Mouse (Mus musculus): ENCODE measurements around the gene Ctdnep1. TPM values are rescaled to one million over a fixed set of nuclear protein-coding genes. Genes with fewer than 3 reads are reported as not detected.
A peak's percentile ranks its signal among the peaks of the same experiment; 100 is the strongest.

Ctdnep1 gene
- total RNA-seq (2014; fragmentation: Nextera tagmentation) (181 and 216 TPM in 2 replicates), total RNA-seq (2017) (9.8 and 38.6 TPM in 2 replicates)

- ATAC-seq (replicated peaks; ENCODE audit: low FRiP score, low TSS enrichment, poor library complexity, severe bottlenecking): no peak
These were observed at the start of gene Ctdnep1 for GRCm38 (mm10) chr11:69981141-69981762. Ctdnep1 (plus strand) TSS chr11:69981156.

DNA sequence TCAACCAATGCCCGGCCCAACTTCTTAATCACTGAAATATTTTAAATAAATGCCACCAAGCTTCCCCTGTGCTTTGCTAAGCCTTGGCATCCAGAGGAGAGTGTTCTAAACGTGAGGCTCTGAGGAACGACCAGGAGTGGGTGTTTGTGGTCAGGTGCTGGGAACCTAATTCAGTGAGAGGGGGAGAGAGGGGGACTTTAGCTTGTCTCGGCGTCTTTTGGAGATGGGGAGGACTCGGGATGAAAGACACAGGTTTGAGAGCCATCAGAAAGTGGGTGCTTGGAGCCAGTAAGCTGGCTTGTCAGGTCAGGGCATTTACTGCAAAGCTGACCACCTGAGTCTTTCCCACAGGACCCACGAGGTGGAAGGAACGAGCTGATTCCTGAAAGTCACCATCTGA, 49.2 kb upstream of the Ctdnep1 start:
- ATAC-seq (replicated peaks; ENCODE audit: low FRiP score, low TSS enrichment, poor library complexity, severe bottlenecking): no peak

- no peak for ATAC-seq (replicated peaks; ENCODE audit: low FRiP score, low TSS enrichment, poor library complexity, severe bottlenecking)
These were observed 48.7 kb upstream of the Ctdnep1 start for GRCm38 (mm10) chr11:69932254-69932653.

GRCm38 (mm10) chr11:69933066-69933465, 47.9 kb upstream of the Ctdnep1 start:
- no peak for ATAC-seq (replicated peaks; ENCODE audit: low FRiP score, low TSS enrichment, poor library complexity, severe bottlenecking)

GRCm38 (mm10) chr11:69934169-69934568, 46.8 kb upstream of the Ctdnep1 start:
- ATAC-seq (replicated peaks; ENCODE audit: low FRiP score, low TSS enrichment, poor library complexity, severe bottlenecking): peak; percentile 74

GRCm38 (mm10) chr11:69934681-69935080, 46.3 kb upstream of the Ctdnep1 start:
- no peak for ATAC-seq (replicated peaks; ENCODE audit: low FRiP score, low TSS enrichment, poor library complexity, severe bottlenecking)

- peak; percentile 49 for ATAC-seq (replicated peaks; ENCODE audit: low FRiP score, low TSS enrichment, poor library complexity, severe bottlenecking)
These were observed 45.6 kb upstream of the Ctdnep1 start, which contains the start of gene Ybx2 for GRCm38 (mm10) chr11:69935137-69935879. Ybx2 (plus strand) TSS chr11:69935796.

- no peak for ATAC-seq (replicated peaks; ENCODE audit: low FRiP score, low TSS enrichment, poor library complexity, severe bottlenecking)
These were observed 44.8 kb upstream of the Ctdnep1 start for GRCm38 (mm10) chr11:69936156-69936555.

- no peak for ATAC-seq (replicated peaks; ENCODE audit: low FRiP score, low TSS enrichment, poor library complexity, severe bottlenecking)
These were observed 44.1 kb upstream of the Ctdnep1 start for GRCm38 (mm10) chr11:69936714-69937347.

DNA sequence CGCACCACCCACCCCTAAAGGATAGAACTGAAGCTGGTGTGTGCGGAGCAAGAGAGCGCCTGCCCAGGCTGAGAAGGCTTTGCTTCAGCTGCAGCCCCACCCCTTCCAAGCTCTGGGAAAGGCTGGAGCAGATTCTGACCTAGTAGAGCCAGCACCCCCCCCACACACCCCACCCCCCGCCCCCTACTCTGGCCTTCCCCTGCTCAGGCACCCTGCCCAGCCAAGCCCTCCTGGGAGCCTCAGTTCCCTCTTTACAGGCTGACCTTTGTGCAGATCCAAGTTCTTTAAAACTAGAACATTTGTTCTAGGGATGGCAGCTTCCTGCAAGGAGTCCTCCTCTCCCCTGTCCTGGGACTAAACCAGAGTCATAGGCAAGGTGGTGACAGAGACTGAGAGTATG, 43.6 kb upstream of the Ctdnep1 start:
- no peak for ATAC-seq (replicated peaks; ENCODE audit: low FRiP score, low TSS enrichment, poor library complexity, severe bottlenecking)

GRCm38 (mm10) chr11:69937834-69938233, 43.1 kb upstream of the Ctdnep1 start:
- no peak for ATAC-seq (replicated peaks; ENCODE audit: low FRiP score, low TSS enrichment, poor library complexity, severe bottlenecking)

DNA sequence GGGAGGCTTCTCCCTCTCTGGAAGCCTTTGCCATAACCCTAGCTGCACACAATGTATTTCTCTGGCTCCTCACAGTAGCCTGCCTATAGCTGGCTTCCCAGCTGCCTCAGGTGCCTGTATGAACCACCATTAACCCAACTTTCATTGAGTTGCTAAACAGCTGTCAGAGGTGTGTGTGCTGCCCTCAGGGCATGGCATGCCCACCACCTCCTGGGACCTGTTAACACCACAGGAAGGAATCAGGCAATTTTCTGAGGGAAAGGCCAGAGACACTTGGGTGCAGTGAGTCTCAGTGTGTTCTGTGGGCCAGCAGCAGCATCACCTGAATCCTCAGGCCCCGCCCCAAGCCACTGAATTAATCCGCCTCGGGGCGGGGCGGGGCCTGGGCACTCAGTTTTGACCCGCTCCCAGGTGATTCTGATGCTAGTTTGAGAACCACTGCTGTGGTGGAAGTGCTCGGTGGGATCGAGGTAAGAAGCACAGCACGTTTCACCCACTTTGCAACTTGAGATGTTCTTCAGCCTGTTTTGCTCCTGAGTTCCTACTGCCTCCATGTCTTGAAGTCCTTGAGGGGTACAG, 42.5 kb upstream of the Ctdnep1 start:
- no peak for ATAC-seq (replicated peaks; ENCODE audit: low FRiP score, low TSS enrichment, poor library complexity, severe bottlenecking)

DNA sequence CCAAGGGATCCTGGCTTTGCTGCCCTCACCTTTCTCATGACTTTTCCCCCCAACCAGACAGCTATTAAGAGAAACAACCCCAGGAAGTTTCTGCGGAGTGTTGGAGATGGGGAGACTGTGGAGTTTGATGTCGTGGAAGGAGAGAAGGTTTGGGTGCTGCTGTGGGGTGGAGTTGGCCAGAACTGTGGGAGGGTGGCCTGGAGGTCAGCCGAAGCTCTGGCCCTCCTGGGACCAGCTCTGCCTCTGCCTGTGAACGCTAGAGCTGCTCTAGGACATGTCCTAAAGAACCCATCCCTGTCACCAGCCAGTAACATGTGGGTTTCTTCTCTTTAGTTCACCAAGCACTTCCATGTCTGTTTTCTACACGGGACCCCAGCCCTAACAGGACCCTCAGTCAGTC, 41.8 kb upstream of the Ctdnep1 start:
- ATAC-seq (replicated peaks; ENCODE audit: low FRiP score, low TSS enrichment, poor library complexity, severe bottlenecking): no peak

DNA sequence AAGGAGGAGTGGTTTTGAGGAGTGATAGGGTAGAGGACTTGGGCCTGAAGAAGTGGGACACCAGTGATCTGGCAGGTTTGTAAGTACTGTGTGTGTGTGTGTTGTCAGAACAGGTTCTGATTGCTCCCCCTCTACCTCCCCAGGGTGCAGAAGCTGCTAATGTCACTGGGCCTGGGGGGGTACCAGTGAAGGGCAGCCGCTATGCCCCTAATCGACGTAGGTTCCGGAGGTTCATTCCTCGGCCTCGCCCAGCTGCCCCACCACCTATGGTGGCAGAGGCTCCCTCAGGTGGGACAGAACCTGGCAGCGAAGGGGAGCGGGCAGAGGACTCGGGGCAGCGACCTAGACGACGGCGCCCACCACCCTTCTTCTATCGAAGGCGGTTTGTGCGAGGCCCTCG, 41.2 kb upstream of the Ctdnep1 start:
- no peak for ATAC-seq (replicated peaks; ENCODE audit: low FRiP score, low TSS enrichment, poor library complexity, severe bottlenecking)

GRCm38 (mm10) chr11:69940962-69941361, 40.0 kb upstream of the Ctdnep1 start:
- no peak for ATAC-seq (replicated peaks; ENCODE audit: low FRiP score, low TSS enrichment, poor library complexity, severe bottlenecking)

DNA sequence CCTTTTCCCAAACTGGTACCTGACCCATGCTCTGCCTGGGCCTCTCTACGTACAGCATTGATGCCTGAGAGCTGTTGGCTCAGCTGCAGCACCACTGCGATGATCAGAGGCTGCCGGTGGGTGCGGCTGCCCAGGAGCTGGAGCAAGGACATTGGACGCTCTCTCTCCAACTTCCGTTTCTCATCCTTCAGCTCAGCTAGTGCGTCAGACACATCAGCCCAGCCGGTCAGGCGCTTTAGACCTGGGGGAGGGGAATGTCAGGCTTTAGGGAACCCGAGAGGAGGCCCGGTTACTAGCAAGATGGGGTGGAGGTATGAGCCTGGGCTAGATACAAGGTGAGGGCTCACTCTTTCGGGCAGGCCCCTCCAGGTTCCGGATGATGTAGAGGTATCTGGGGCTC, 35.7 kb upstream of the Ctdnep1 start:
- no peak for ATAC-seq (replicated peaks; ENCODE audit: low FRiP score, low TSS enrichment, poor library complexity, severe bottlenecking)

DNA sequence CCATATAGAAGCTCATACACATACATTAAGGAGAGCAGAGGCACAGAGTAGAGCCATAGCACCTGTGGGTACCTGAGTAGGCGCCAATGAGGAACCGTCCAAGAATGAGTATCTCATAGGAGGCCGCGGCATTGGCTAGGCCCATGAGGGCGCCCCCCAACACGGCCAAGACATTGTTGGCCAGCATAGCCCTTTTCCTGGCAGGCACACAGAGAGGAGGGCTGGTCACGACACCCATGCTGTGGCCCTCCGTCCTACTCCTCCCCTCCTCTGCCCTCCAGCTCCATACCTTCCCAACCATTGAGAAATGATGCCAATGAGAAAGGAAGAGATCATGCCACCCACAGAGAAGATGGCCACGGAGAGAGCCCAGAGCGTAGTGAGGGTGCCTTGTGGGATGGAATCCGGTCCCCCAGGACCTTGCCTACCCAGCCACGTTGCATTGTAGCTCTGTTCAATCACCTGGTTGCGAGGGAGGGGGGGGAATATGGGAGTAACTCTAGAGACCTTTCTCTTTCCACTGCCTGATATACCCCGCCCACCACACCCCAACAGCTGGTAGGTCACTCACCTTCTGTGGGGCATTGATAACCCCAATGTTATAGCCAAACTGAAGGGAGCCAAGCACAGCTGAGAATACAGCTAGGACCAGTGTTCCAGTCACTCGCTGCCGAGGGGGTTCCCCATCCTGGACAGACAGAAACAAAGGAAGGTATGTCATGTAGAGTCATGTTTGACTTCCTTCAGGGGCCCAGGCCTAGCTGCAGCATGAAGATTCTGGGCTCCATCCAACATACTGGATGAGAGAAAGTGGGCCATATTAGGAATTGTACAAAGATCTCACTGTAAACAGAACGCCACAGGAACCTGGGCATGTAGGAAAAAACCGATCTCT, 34.7 kb upstream of the Ctdnep1 start:
- ATAC-seq (replicated peaks; ENCODE audit: low FRiP score, low TSS enrichment, poor library complexity, severe bottlenecking): peak; percentile 43

DNA sequence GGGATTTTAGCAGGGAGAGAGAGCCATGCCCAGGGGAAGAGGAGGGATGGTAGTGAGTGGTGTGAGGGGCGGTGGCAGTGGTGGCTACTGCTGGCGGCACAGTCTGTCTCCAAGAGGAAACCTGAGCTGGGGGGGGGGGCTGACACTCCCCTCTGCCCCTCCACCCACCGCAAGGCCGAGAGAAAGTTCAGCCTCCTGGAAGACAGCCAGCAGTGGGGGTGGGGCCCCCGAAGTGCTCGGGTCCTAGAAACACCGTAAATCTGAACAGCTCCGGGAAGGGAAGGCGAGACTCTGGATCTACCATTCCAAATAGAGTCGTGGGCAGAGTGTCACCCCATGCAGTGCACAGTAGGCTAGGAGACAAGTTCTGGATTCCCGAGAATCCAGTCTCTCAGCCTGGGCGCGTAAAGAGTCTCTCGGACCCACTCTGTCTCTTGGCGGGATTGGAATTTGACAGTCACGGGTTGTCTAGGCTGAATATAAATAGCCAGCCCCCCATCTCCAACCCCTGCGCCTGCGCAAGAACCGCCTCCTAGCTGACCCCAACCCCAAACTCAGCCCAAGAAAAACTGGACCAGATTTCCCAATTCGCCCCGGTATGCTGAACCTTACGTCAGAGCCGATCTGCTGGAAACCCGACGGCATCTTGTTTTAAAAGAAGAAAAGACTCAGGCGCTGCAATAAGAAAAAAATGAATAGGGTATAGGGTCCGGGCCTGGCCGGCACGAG, 33.5 kb upstream of the Ctdnep1 start:
- no peak for ATAC-seq (replicated peaks; ENCODE audit: low FRiP score, low TSS enrichment, poor library complexity, severe bottlenecking)

Measured in megakaryocyte-erythroid progenitor cell, adult 5-6 weeks (primary cell).